ENCODE assay signal across 8 mouse cellular contexts in the genomic region with DNA sequence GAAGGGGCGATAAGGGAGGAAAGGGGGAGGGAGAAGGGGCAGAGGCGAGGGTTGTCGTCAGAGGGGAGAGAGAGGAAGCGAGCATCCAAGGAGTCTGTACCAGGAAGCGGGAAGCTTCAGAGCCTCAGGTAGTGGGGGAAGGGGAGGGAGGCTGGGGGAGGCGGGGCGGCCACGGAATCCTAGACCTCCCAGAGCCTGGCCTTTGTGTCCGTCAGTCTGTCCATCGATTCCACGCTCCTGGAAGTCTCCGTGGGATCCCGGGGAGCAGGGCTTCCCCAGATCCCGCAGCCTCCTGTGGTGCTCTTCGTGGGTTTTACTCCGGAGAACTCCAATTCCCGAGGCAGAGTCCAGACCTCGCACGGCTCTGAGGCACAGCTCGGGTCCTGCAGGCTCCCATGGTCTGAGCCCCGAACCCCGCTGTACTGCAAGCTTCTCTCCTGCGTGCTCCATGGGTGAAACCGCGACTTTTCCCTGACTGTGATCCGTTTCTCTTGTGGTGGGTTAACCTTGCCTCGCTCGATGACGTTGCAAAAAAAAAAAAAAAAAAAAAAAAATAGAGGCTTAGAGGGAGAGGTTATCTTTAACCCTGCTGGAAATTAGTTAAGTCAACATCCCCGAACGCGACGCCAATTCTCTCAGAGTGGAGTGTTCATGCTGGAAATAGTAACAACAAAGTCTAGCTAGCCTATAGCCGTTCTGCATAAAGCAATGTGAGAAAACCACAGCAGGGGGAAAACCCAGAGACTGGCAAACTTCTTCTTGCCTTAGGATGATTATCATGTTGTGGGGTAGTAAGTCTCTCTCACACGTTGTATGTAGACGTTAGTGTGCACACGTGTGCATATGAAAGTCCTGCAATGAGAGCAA. TPM values are rescaled to one million over a fixed set of nuclear protein-coding genes. Genes with fewer than 3 reads are reported as not detected.
A peak's percentile ranks its signal among the peaks of the same experiment; 100 is the strongest.
DNase-seq lines count a peak whose midpoint lies in the region; ATAC-seq and TF ChIP-seq lines count a peak whose summit lies in the region.

No protein-coding gene starts in this region.

- no peak for TF ChIP-seq POLR2A in limb, embryonic 14.5 days (IDR thresholded peaks at IDR 0.05; ENCODE audit: borderline replicate concordance, extremely low read depth, insufficient read depth, insufficient read length)

- peak; percentile 71 for ATAC-seq in common myeloid progenitor, adult 5-6 weeks (replicated peaks; ENCODE audit: low read depth, poor library complexity, severe bottlenecking)
- peak; percentile 47 for ATAC-seq in heart, embryonic 16.5 days (replicated peaks; ENCODE audit: extremely low read depth, insufficient read depth, low FRiP score)
- peak; percentile 79 for ATAC-seq in limb, embryonic 14.5 days (ENCODE audit: low FRiP score, low read depth)

- H3K9me3 ChIP-seq in heart, embryonic 16.5 days (replicated peaks; ENCODE audit: control insufficient read depth, low read length) = peaks cover 5% of the 10 kb centered on the region
- H3K9me3 ChIP-seq in limb, embryonic 14.5 days (ENCODE audit: control insufficient read depth, low read length) = no peaks in the 10 kb centered on the region

- peak; percentile 14 to 31 for DNase-seq in right cerebral cortex, adult 2 months (ENCODE audit: low spot score in 2 of 2)
- DNase-seq in right cerebral cortex, postnatal 10 days (ENCODE audit: low spot score in 2 of 2) = no peak
- DNase-seq in limb, embryonic 14.5 days (ENCODE audit: low spot score) = peak; percentile 47
- peak; percentile 77 to 78 for DNase-seq in natural killer cell, adult 2 months (ENCODE audit: low spot score in 2 of 2)
- DNase-seq in layer of hippocampus, adult 11-12 months (ENCODE audit: low spot score) = no peak
- DNase-seq in cerebellum, postnatal 4 days (ENCODE audit: low spot score in 2 of 2) = no peak

- peak overlapping the region; percentile 58 for H3K4me3 ChIP-seq in heart, embryonic 16.5 days (ENCODE audit: low read length)
- H3K4me3 ChIP-seq in limb, embryonic 14.5 days (replicated peaks; ENCODE audit: low read length) = peak overlapping the region; percentile 62

- peak overlapping the region; percentile 87 for H3K4me2 ChIP-seq in heart, embryonic 16.5 days (ENCODE audit: low read depth, low read length)
- H3K4me2 ChIP-seq in limb, embryonic 14.5 days (replicated peaks; ENCODE audit: low read depth, low read length, severe bottlenecking) = peak overlapping the region; percentile 85

- H3K36me3 ChIP-seq in heart, embryonic 16.5 days (ENCODE audit: control insufficient read depth, insufficient read depth) = no peaks in the 10 kb centered on the region
- no peaks in the 10 kb centered on the region for H3K36me3 ChIP-seq in limb, embryonic 14.5 days (ENCODE audit: control insufficient read depth, insufficient read depth, low read length)

- 2% methylated on average over 37 of the region's 37 CpGs for WGBS in heart, embryonic 16.5 days
- WGBS in limb, embryonic 14.5 days = 1% methylated on average over 37 of the region's 37 CpGs

- peak overlapping the region; percentile 71 for H3K27ac ChIP-seq in heart, embryonic 16.5 days (ENCODE audit: low read length)
- peak overlapping the region; percentile 82 for H3K27ac ChIP-seq in limb, embryonic 14.5 days (replicated peaks; ENCODE audit: low read depth, low read length)

- H3K9ac ChIP-seq in heart, embryonic 16.5 days (ENCODE audit: low read length) = peak overlapping the region; percentile 80
- peak overlapping the region; percentile 78 for H3K9ac ChIP-seq in limb, embryonic 14.5 days (ENCODE audit: low read depth, low read length, severe bottlenecking)

- H3K27me3 ChIP-seq in heart, embryonic 16.5 days (ENCODE audit: control insufficient read depth, insufficient read depth, low read length) = no peaks in the 10 kb centered on the region
- no peaks in the 10 kb centered on the region for H3K27me3 ChIP-seq in limb, embryonic 14.5 days (ENCODE audit: control insufficient read depth, insufficient read depth, low read length)

- H3K4me1 ChIP-seq in heart, embryonic 16.5 days (ENCODE audit: control insufficient read depth, insufficient read depth, low read length) = peaks cover 10% of the 10 kb centered on the region
- peaks cover 19% of the 10 kb centered on the region for H3K4me1 ChIP-seq in limb, embryonic 14.5 days (ENCODE audit: control insufficient read depth, insufficient read depth, low read length)

RNA-seq across cellular contexts. Expression of a gene that starts 20.6 kb away (rescaled TPM):
- total RNA-seq in common myeloid progenitor, adult 5-6 weeks (2017) = not detected in 2 replicates
- polyA plus RNA-seq in heart, embryonic 16.5 days (2015; fragmentation: Nextera tagmentation; extraction: Ambion mirVana) = 1.4 TPM in 1 of 2 replicates, not detected in the other
- not detected in 2 replicates for polyA plus RNA-seq in limb, embryonic 14.5 days (2012; rRNA removed)
- polyA plus RNA-seq in limb, embryonic 14.5 days (2014; fragmentation: Nextera tagmentation; extraction: Ambion mirVana) = not detected in 2 replicates

Comparison
In these comparisons a context has a peak if more than half of its experiments do, and no peak if none do; other contexts are left out.
1. DNase-seq: peak in right cerebral cortex, adult 2 months (2 of 2), limb, embryonic 14.5 days (single experiment) and natural killer cell, adult 2 months (2 of 2); none in right cerebral cortex, postnatal 10 days (0 of 2), layer of hippocampus, adult 11-12 months (single experiment) and cerebellum, postnatal 4 days (0 of 2).
2. Peak in every context shown above with its lines, with median percentiles within 50 percentile points of each other: ATAC-seq.